Mouse (Mus musculus) induced T-regulatory cell, adult 2 months (primary cell): ENCODE data around the gene Bag1.
"Not testable (repeated sequence)": the region's sequence is repeated elsewhere in the genome, so short reads cannot be mapped to it uniquely, and the experiment has no call there.

Experiments used
- DNase-seq: peaks from one replicate; pipeline ENCODE4 v3.0.0-alpha.2; 2012; ENCODE audit warnings: low read depth

The Bag1 gene

DNA sequence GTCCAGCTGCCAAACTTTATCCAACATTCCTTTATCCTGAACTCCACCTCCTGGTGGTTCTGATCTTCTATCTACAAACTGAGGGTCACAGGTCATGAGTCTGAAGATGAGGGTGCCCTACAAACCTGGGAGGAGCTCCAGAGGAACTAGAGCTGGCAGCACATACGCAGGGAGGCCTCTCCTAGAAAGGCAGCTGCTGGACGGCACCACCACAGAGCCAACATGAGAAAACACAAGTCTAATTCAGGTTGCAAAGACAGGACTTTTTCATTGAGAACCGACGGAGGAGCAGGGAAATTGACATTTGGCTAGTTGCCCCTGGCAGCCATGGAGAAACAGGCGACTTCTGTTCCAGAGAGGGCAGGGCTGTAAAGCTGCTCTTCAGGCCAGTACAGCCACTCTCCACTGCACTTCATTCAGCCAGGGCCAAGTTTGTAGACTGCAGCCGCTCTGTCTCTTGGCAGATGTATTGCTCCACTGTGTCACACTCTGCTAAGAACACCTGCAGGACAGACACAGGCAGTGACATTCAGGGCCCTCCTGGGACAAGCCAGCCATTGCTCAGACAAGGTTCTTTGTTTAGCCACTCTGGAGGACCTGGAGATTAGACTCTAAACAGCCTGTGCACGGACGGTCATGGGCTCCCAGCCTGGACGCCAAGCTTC, 11.8 kb downstream of the Bag1 start:
- DNase-seq: no peak

DNA sequence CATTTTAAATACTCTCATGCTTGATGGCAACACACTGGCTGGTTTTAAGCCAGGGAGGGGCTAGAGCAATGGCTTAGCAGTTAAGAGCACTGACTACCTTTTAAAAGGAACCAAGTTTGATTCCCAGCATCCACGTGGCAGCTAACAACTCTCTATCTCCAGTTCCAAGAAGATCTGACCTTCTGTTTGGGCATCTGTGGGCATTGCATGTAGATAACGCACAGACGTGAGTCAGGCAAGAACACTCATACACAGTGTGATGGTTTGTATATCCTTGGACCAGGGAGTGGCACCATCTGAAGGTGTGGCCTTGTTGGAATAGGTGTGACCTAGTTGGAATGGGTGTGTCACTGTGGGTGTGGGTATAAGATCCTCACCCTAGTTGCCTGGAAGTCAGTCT, 13.7 kb downstream of the Bag1 start:
- not testable (repeated sequence) for DNase-seq

DNA sequence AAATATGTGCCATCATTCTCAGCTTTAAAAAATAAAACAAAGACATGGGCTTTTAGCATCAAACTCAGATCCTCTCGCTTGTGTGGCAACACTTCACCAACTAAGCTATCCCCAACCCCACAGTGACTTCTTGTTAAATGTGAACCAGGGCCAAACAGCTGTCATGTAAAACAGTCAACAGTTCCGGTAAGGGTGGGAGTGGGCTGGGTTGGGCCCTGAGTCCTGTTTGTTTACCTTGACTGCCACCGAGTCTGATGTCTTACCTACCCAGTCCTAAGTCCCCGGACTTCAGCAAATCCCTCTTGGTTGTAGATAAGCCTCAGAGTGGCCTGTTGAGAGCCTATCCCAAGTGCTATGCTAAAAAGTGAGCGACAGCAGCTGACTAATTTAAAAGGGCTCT, 14.4 kb downstream of the Bag1 start:
- DNase-seq: no peak

DNA sequence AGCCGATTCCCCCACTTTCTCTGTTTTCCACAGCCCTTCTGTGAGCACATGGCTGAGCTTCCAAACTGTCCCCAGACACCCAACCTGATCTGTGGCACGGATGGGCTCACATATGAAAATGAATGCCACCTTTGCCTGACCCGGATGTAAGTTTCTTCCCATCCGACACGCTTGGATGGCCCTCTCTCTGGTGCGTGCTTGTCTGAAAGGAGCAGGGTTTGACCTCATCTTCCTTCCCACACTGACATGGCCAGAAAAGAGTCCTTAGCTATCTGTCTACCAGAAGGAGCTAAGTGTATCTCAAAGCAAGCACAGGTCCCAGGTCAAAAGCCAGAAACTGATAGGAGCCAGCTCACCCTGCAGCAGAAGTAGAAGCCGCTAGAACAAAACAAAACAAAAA, 19.0 kb downstream of the Bag1 start:
- DNase-seq: no peak

DNA sequence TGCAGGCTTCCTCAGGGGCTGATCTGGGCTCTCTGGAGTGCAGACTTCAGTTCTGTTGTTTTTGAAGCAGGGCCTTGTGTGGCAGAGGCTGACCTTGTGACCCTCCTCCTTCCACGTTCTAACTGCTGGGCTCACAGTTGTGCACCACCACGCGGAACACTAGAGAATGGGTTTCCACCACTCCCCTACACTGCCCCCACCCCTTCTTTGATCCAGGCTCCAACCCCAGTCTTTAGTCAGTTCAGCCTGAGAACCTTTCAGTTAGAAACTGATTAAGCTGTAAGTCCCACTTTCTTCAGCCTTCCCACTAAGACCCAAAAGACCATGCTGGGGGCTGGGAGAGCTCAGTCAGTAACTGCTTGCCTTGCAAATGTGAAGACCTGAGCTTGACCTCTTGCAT, 22.5 kb downstream of the Bag1 start:
- DNase-seq: no peak

DNA sequence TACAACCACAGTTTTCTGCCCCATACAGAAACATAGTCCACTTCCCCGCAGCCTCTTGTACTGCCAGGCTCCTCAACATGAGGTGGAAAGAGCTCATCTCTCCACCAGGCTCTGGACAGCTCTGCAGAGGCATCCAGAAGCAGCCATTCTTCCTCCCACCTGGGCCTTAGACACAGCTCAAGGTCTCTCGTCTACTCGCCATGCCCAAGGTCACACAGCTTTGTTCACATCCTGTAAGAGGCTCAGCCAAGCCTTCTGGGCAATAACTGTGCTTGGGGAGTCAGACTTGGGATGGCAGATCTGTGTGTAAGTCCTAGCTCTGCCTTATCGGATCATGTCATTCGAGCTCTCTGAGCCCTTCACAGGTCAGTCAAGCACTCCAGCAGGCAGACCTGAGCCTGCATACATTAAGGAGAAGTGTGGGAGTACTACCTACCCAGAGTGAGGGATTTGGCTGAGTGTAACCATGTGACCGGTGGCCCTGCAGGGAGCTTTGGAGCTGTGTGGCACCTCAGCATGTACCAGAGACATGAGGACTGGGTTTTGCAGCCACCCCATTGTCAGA, 24.9 kb downstream of the Bag1 start:
- DNase-seq: no peak

DNA sequence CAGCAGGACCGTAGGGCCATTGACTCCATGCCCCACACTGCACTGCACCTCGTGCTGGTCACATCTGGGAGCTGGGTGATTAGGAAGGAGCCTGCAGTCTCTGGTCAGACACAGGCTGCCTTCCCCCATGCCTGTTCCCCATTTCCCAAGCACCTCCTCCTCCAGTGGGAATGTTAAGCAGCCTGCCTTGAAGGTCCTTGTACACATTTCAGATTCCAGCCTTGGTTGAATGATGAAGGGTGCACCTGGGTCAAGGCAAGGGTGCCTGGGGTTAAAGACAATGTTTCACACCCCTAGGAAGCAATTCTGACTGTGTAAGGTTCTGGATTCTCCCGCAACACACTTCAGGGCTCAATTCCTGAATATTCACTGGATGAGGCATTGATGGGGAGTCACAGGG, 26.8 kb downstream of the Bag1 start:
- DNase-seq: no peak

DNA sequence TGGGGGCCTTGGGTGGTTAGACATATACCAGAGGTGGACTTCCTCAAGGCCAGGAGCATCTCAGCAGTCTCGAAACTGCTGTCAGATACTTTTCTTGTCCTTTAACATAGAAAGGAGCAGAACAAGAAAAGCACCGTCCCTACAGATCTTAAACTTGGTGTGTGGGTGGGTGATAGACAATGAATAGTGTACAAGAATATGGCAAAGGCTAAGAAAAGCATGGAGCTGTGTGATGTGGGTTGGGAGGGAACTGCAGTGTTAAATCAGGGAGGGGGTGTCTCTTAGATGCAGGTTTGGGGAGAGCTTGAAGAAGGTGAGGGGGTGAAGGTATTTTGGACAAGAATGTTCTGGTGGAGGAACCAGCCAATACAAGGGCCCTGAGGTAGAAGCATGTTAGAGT, 27.5 kb downstream of the Bag1 start:
- no peak for DNase-seq

DNA sequence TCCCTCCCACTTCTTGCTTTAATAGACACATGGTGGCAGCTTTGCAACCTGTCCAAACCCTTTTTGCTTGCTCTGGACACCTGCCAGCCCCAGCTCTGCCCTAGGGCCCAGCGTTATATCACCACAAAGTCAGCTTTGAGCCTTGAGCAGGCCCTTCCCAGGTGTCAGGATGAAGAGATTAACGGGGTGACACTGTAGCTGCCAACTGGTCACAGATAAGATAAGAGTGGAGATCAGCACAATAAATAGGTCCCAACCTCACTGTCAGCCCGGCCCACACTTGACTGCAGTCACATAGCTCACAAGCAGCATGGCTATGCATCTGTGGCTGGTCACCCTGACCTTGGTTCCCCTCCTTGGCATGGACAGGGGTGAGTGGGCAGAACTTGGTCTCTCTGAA, 28.3 kb downstream of the Bag1 start, which contains the start of gene Spink4:
Spink4 (plus strand) TSS at position 268 of the 400 bp plus-strand sequence.
- no peak for DNase-seq

DNA sequence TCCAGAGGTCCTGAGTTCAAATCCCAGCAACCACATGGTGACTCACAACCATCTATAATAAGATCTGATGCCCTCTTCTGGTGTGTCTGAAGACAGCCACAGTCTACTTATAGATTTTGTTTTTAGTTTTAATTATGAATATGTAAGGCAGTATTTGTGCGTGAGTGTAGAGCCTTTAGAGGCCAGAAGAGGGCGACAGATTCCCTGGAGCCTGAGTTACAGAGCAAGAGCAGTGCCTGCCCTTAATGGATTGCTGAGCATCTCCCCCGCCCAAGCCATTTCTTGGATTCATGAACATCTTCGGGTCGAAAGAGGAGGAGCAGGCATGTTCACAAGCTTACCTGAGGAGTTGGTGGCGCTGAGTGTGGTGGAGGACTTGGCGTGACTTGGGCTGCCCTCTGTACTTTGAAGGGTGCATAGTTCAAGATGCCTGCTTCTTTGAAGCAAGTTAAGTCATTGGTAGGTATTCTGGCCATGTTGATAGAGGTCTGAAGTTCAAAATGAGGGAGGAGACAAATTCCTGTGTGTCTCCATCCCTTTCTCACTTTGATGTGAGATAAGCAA, 31.4 kb downstream of the Bag1 start:
- DNase-seq: no peak

DNA sequence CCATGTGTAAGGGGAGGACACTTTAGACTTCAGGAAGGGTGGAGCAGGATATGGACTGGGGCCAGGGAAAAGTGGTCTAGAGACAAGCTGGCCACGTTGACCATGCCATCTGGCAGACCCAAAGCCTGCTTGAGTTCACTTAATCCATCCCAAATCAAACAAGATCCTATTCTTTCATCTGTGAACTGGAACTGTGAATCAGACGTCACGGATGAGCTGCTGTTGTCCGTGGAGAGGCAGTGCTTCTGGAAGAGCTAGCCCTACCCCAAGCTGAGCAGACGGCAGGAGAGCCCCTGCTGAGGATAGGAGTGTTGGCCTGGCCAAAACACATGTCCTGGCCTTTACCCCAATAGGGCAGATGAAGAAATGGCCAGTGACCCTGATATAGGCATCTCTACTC, 32.1 kb downstream of the Bag1 start:
- no peak for DNase-seq

DNA sequence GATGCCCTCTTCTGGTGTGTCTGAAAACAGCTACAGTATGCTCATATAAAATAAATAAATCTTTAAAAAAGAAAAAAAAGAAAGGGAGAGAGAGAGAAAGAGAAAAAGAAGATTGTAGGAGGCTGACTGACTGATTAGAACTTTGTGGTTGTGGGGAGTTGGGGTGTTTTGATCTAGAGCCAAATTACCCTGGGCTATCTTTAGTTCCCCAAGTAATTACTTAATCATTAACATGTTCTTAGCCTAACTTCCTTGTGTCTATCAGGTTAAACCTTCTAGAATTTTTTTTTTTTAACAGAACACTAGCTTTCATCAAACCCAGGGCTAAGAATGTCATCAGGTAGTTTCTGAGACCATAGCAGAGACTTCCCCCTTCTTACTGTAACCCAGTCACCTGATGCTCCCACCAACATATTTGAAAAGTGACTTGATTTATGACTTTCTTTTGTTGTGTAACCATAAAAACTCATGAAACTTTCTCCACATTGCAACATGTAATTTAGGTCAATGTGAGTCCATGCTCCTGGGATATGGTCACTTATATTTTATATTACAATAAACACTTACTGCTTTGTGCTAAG, 33.7 kb downstream of the Bag1 start:
- DNase-seq: no peak

DNA sequence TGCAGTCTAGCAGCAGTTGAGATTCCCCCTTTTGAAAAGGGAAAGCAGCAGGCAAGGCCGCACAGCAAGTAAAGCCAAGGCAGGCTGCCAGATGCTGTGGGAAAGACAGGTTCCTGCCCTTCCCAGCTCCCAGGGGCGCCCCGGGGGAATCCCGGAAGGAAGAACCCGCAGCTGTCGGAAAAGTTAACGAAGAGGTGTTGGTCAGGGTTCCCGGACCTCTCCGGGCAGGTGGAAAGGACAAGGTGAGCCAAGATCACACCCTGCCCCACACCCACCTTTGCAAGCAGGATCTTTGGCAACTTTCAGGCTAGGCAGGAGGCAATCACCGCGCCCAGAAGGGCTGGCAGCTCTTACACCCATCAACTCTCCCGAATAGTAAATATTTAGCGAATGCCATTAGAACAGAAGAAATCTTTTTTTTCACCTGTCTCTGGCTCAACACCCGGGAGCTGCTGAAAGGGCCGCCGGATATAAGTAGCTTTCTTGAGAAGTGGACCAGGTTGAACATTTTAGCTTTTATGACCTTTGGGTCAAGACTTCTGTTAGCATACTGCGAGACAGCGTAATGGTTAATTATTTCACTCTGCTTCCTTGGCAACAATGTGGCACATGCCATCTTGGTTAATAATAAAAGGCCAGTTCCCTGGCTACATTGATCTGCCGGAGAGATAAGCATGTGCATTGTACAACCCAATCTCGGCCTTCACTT, 39.7 kb downstream of the Bag1 start:
- no peak for DNase-seq

DNA sequence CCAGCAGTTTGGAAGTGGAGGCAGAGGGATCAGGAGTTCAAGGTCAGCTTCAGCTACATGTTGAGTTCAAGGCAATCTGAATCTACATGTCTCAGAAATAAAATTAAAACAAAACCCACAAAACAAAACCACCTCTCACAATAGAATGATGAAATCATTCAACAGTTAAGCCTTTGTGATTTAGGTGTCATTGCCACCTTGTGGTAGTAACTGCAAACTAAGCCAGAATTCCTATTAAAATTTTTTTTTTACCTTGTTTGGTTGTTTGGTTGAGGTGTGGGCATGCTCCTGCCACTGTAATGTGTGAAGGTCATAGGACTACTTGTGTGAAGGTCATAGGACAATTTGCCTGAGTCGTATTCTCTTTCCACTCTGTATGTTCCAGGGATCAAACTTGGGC, 41.8 kb downstream of the Bag1 start:
- DNase-seq: peak; percentile 75

DNA sequence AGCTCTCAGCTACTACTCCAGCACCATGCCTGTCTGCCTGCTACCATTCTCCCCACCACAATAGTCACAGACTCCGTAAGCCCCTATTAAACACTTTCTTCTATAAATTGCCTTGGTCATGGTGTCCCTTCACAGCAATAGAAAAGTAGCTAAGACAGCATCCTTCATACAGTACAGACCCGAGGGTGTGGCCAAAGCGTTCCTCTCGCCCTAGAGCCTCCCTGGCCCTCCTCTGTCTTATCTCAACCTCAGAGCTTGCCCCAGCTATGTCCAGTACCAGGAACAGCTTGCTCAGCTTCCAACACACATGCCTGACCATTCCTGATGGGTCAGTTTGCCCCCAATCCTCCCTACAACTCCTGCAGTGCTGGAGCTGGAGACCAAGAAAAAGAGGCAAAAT, 47.5 kb downstream of the Bag1 start:
- no peak for DNase-seq

DNA sequence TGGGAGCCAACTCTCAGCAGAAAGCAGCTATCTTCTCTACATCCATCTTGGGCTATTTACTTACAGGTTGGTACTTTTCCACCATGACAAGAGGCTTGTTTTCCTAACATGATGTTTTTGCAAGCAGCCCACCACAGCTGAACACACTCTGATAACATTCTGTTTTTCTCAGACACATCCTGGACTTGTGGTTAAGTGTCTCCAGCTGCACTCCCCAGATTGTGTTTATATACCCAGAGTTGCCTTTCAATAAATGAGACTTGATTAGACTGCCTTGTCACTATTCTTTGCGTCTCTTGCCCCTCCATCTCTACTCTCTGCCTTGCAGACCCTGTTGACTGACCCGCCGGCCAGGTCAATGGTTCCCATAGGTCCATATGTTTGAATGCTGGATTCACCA, 48.0 kb downstream of the Bag1 start:
- DNase-seq: no peak

DNA sequence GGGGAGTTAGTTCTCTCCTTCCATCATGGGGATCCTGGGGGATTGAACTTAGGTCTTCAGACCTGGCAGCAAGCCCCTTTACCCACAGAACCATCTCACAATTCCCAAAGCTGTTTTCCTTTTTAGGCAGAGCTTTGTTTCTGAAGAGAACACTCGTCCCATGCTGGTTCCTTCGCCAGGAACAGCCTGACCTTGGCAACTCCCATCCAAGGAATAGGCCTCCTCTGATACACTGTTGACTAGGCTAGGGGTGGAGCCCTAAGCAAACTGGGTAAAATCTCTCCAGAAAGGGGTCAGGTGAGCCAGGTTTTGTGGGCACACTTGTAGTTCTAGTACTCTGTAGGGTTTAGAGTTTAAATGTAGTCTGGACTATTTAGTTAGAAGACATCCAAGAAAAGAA, 48.8 kb downstream of the Bag1 start:
- no peak for DNase-seq

DNA sequence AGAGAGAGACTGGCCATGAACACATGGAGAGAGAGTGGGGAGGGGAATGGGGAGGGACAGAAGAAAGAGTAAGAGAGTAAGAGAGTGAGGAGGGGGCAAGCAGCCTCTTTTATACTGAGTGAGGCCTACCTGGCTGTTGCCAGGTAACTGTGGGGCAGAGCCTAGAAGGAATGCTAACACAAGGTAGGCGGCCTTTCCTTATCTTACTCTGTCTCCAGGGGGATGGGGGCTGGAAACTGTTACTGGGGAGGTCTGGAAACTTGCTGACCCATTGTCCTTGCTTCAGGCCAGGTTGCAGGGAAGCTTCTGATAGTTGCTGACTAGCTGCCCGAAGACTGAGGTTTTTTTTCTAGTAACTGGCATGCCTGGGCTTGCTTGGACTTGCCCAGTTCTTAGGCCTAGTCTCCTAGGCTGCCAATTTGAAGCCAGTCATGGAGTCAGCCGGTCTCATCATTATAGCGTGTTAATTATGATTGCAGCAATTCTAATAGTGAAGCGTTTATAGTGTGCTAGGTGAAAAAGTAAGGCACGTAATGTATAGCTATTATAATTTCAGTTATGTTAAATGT, 49.5 kb downstream of the Bag1 start:
- DNase-seq: no peak

DNA sequence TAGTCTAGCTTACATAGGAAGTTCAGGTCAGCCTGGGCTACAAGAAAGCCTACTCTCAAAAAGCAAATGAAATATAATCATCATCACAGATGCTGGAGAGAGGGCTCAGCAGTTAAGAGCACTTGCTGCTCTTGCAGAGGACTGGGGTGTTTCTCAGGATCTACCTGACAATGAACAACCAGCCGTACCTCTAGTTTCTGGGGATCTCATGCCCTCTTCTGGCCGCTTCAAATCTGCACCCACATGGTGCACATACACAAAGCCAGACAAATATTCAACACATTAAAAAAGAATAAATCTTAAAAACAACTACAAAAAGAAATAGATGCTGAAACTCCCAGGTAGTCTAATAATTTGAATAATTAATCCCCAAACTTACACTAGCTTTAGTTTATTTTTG, 52.4 kb downstream of the Bag1 start:
- no peak for DNase-seq

DNA sequence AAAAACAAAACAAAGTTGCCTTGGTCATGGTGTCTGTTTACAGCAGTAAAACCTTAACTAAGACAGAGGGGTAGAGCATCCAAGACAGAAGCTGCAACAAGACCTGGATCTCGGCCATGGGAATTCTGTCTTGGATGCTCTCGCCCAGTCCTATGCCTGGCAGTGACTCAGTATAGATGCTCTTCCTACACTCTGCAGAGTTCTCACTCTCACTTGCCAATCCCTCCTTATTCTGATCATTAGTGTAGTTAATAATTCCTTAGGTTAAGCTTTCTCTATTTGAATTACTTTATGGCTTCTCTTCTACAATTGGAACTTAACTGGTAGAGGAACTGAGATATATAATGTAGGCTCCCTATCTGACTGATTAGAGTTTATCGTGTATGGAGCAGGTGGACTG, 53.0 kb downstream of the Bag1 start:
- DNase-seq: no peak

DNA sequence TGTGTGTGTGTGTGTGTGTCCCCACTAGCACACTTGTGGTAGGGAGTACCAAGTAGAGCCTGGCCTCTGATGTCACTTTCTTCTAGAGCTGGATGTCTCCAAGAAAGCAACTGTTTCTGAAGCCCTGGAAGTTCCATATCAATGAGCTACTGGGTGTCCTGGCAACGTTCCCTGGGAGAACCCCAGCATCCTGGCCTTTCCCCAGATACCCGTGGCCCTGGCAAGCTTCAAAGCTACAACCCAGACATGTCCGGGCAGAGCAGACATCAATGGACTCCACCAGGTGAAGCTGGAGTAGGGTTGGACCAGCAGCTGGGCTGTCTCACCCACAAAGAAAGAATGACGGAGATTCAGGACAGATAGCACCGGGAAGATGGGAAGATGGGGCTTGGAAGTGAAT, 56.9 kb downstream of the Bag1 start:
- no peak for DNase-seq

DNA sequence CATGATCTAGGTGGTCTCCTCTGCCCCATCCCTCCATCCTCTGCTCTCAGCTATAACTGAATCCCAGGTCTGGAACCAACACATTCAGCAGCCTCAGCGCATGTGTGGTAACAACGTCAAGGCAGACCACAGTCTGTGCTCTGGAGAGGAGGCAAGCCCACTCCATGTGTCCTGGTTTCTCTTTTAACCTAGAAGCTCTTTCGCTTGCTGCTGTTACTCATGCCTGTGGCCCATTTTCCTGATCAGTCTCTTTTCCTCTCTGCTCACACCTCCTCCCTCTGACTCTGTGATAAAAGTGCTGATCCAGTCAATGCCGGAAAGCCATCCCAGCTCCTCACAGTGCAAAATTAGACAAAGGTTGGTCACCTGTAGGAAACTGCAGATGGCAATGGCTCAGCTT, 58.1 kb downstream of the Bag1 start:
- DNase-seq: no peak

DNA sequence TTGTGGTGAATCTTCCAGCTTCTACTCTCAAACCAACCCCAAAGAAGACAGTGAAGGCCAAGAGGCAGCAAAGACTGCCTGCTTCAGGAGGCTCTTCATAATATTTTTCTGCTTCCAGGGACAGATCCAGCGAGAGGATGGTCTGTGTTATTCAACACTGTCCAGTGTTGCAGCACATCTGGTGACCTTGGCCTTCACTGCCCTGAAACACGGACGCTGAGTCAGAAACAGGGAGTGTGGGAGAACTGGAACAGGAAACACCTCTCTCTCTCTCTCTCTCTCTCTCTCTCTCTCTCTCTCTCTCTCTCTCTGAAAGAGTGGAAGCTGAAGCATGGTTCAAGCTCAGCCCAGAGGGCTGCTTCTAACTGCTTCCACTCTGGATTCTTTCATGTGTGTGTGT, 58.8 kb downstream of the Bag1 start:
- DNase-seq: no peak
